ENCODE assay signal across 7 mouse cellular contexts in the genomic region with DNA sequence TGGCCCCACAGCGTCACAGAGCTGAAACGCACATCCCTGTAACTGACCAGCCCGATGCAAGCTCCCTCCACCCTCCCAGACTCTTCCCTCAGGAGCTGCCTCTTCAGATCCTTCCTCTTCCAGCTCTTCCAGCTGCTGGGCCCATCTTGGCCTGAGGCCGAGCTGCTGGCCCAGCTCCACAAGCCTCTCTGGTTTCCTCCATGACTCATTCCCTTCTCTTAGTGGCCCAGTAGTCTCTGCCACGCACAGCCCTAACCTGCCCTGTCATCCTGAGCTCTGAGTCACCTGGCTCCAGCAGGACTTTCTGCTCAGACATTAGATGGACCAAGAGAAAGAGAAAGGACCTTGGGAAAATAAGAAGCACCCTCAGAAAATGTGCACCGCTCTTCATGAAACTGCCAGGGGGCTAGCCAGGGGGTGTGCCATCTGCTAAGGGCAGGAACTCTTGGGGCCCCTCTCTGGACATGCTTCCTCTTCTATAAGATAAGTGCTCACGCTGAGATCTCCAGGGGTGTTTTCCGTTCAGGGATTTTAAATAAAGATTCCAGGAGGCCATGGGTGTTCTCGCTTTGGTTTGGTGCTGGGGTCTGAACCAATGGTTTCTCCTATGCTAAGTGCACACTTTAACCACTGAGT. TPM values are rescaled to one million over a fixed set of nuclear protein-coding genes. Genes with fewer than 3 reads are reported as not detected.
A peak's percentile ranks its signal among the peaks of the same experiment; 100 is the strongest.
DNase-seq lines count a peak whose midpoint lies in the region; ATAC-seq lines count a peak whose summit lies in the region.

No protein-coding gene starts in this region.

- H3K9ac ChIP-seq in heart, embryonic 12.5 days = no peak overlapping the region
- no peak overlapping the region for H3K9ac ChIP-seq in hindbrain, embryonic 11.5 days (ENCODE audit: low read depth, low read length)

- no peaks in the 10 kb centered on the region for H3K9me3 ChIP-seq in heart, embryonic 12.5 days (replicated peaks)
- no peaks in the 10 kb centered on the region for H3K9me3 ChIP-seq in hindbrain, embryonic 11.5 days (ENCODE audit: control insufficient read depth, low read length)

- peak overlapping the region; percentile 20; the same call in 1 of the 2 replicates for H3K27ac ChIP-seq in heart, embryonic 12.5 days (ENCODE audit: poor library complexity, severe bottlenecking)
- H3K27ac ChIP-seq in hindbrain, embryonic 11.5 days (ENCODE audit: low read depth, low read length) = no peak overlapping the region

- peak; percentile 99 for DNase-seq in NIH3T3 (ENCODE audit: low read depth)
- DNase-seq in adrenal gland, postnatal 36 days = peak; percentile 93 to 94
- peak; percentile 46 for DNase-seq in liver
- peak; percentile 97 for DNase-seq in skeletal muscle tissue, adult 2 months (ENCODE audit: low read depth, low spot score)
- no peak for DNase-seq in hindbrain, embryonic 11.5 days (ENCODE audit: low spot score)

- 53% methylated on average over 9 of the region's 9 CpGs for WGBS in heart, embryonic 12.5 days
- 82% methylated on average over 9 of the region's 9 CpGs for WGBS in hindbrain, embryonic 11.5 days

- H3K4me2 ChIP-seq in heart, embryonic 12.5 days = 0 out of 2 replicates have a peak overlapping the region, but pooled peaks have one; percentile 15
- H3K4me2 ChIP-seq in hindbrain, embryonic 11.5 days (replicated peaks; ENCODE audit: low read depth, low read length) = no peak overlapping the region

- no peaks in the 10 kb centered on the region for H3K36me3 ChIP-seq in heart, embryonic 12.5 days
- H3K36me3 ChIP-seq in hindbrain, embryonic 11.5 days (ENCODE audit: control insufficient read depth, insufficient read depth, low read length) = no peaks in the 10 kb centered on the region

- H3K4me3 ChIP-seq in heart, embryonic 12.5 days = no peak overlapping the region
- no peak overlapping the region for H3K4me3 ChIP-seq in hindbrain, embryonic 11.5 days (ENCODE audit: low read depth, low read length)

- H3K4me1 ChIP-seq in heart, embryonic 12.5 days (replicated peaks) = peaks cover 6% of the 10 kb centered on the region
- H3K4me1 ChIP-seq in hindbrain, embryonic 11.5 days (replicated peaks; ENCODE audit: control insufficient read depth, insufficient read depth, low read length) = no peaks in the 10 kb centered on the region

- peak; percentile 80 for ATAC-seq in heart, embryonic 12.5 days (ENCODE audit: insufficient number of reproducible peaks, low FRiP score)
- ATAC-seq in hindbrain, embryonic 11.5 days (ENCODE audit: low FRiP score) = no peak
- ATAC-seq in inflammation-experienced regulatory T-cells, adult 6 months = no peak

- no peaks in the 10 kb centered on the region for H3K27me3 ChIP-seq in heart, embryonic 12.5 days (replicated peaks)
- H3K27me3 ChIP-seq in hindbrain, embryonic 11.5 days (ENCODE audit: control insufficient read depth, insufficient read depth, low read length) = no peaks in the 10 kb centered on the region

RNA-seq across cellular contexts. Expression of a gene that starts 18.1 kb away (rescaled TPM):
- 100 to 1,000 TPM; 448 to 491 TPM for total RNA-seq in adrenal gland, postnatal 36 days (2021)
- 767 and 777 TPM in 2 replicates for polyA plus RNA-seq in heart, embryonic 12.5 days (2016; fragmentation: Nextera tagmentation; extraction: Ambion mirVana)
- 1,125 and 1,154 TPM in 2 replicates for polyA plus RNA-seq in hindbrain, embryonic 11.5 days (2014; fragmentation: Nextera tagmentation; extraction: Ambion mirVana)
- 1,000 to 10,000 TPM in 2 of 3 experiments, 100 to 1,000 TPM in 1; 888 to 1,186 (median 1,089) TPM for polyA plus RNA-seq in inflammation-experienced regulatory T-cells, adult 6 months (2017; shearing (Covaris generic))

RNA-seq across cellular contexts. Expression of a gene that starts 18.6 kb away (rescaled TPM):
- total RNA-seq in adrenal gland, postnatal 36 days (2021) = 100 to 1,000 TPM; 104 to 120 TPM
- 144 and 145 TPM in 2 replicates for polyA plus RNA-seq in heart, embryonic 12.5 days (2016; fragmentation: Nextera tagmentation; extraction: Ambion mirVana)
- polyA plus RNA-seq in hindbrain, embryonic 11.5 days (2014; fragmentation: Nextera tagmentation; extraction: Ambion mirVana) = 128 and 138 TPM in 2 replicates
- polyA plus RNA-seq in inflammation-experienced regulatory T-cells, adult 6 months (2017; shearing (Covaris generic)) = 100 to 1,000 TPM in 1 of 3 experiments, 10 to 100 TPM in 2; 63.1 to 108 (median 84.1) TPM

RNA-seq across cellular contexts. Expression of a gene that starts 30.4 kb away (rescaled TPM):
- total RNA-seq in adrenal gland, postnatal 36 days (2021) = 100 to 1,000 TPM in 1 of 2 experiments, 10 to 100 TPM in 1; 46.9 to 106 TPM
- polyA plus RNA-seq in heart, embryonic 12.5 days (2016; fragmentation: Nextera tagmentation; extraction: Ambion mirVana) = 29.1 and 32.7 TPM in 2 replicates
- polyA plus RNA-seq in hindbrain, embryonic 11.5 days (2014; fragmentation: Nextera tagmentation; extraction: Ambion mirVana) = 57.7 and 61.7 TPM in 2 replicates
- 100 to 1,000 TPM in 1 of 3 experiments, 10 to 100 TPM in 2; 84.1 to 102 (median 98.9) TPM for polyA plus RNA-seq in inflammation-experienced regulatory T-cells, adult 6 months (2017; shearing (Covaris generic))

RNA-seq across cellular contexts. Expression of a gene that starts 33.4 kb away (rescaled TPM):
- total RNA-seq in adrenal gland, postnatal 36 days (2021) = 1 to 10 TPM; 2.4 to 5.4 TPM
- 1.9 and 4.8 TPM in 2 replicates for polyA plus RNA-seq in heart, embryonic 12.5 days (2016; fragmentation: Nextera tagmentation; extraction: Ambion mirVana)
- polyA plus RNA-seq in hindbrain, embryonic 11.5 days (2014; fragmentation: Nextera tagmentation; extraction: Ambion mirVana) = 3.2 and 3.8 TPM in 2 replicates
- polyA plus RNA-seq in inflammation-experienced regulatory T-cells, adult 6 months (2017; shearing (Covaris generic)) = 1 to 10 TPM; 3.6 to 6.6 (median 4.6) TPM

RNA-seq across cellular contexts. Expression of a gene that starts 44.7 kb away (rescaled TPM):
- 10 to 100 TPM; 21.0 to 25.3 TPM for total RNA-seq in adrenal gland, postnatal 36 days (2021)
- 25.4 and 27.8 TPM in 2 replicates for polyA plus RNA-seq in heart, embryonic 12.5 days (2016; fragmentation: Nextera tagmentation; extraction: Ambion mirVana)
- polyA plus RNA-seq in hindbrain, embryonic 11.5 days (2014; fragmentation: Nextera tagmentation; extraction: Ambion mirVana) = 50.7 and 52.3 TPM in 2 replicates
- 10 to 100 TPM; 45.1 to 53.4 (median 49.3) TPM for polyA plus RNA-seq in inflammation-experienced regulatory T-cells, adult 6 months (2017; shearing (Covaris generic))
